Mouse (Mus musculus): ENCODE measurements around the gene Psmd9. TPM values are rescaled to one million over a fixed set of nuclear protein-coding genes. Genes with fewer than 3 reads are reported as not detected.

Psmd9 gene
- polyA plus RNA-seq, 1 experiment from 2014 or later, result 67.6 TPM

DNA sequence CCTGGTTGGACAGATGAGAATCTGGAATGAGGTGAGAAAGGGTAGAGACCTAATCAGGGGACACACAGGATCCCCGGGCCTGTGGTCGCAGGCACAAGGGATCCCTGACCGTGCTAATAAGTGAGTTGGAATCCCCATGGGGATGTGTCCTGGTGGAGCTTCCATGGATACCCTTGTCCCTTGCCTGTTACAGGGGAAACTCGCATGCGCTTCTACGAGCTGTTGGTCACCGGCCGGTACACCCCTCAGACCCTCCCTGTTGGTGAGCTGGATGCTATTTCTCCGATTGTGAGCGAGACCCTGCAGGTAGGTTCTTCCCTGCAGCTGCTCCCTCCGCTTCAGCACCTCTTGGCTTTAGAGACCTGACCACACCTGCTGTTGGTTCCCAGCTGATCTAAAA is 22.9 kb upstream of the Psmd9 start:
- no peak overlapping the region for H3K4me2 ChIP-seq
- H3K36me3 ChIP-seq, result peaks cover 24% of the 10 kb centered on the region
- H3K9ac ChIP-seq, result no peak overlapping the region
- WGBS, result 92% methylated on average over 11 of the region's 11 CpGs
- H3K27me3 ChIP-seq (replicated peaks), result no peaks in the 10 kb centered on the region
- no peaks in the 10 kb centered on the region for H3K9me3 ChIP-seq
- H3K4me1 ChIP-seq, result peaks cover 53% of the 10 kb centered on the region
- no peak for ATAC-seq (ENCODE audit: insufficient read depth, low FRiP score, low read depth)
- no peak overlapping the region for H3K4me3 ChIP-seq (replicated peaks)
- no peak overlapping the region for H3K27ac ChIP-seq

DNA sequence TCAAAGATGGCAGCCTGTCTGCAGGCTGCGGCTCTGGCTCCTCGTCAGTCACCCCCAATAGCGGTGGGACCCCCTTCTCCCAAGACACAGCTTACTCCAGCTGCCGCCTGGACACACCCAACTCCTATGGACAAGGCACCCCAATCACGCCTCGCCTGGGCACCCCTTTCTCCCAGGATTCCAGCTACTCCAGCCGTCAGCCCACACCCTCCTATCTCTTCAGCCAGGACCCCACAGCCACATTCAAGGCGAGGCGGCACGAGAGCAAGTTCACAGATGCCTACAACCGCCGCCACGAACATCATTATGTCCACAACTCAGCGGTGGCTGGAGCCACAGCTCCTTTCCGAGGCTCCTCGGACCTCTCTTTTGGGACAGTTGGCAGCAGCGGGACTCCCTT is 21.6 kb upstream of the Psmd9 start:
- peaks cover 56% of the 10 kb centered on the region for H3K4me1 ChIP-seq

DNA sequence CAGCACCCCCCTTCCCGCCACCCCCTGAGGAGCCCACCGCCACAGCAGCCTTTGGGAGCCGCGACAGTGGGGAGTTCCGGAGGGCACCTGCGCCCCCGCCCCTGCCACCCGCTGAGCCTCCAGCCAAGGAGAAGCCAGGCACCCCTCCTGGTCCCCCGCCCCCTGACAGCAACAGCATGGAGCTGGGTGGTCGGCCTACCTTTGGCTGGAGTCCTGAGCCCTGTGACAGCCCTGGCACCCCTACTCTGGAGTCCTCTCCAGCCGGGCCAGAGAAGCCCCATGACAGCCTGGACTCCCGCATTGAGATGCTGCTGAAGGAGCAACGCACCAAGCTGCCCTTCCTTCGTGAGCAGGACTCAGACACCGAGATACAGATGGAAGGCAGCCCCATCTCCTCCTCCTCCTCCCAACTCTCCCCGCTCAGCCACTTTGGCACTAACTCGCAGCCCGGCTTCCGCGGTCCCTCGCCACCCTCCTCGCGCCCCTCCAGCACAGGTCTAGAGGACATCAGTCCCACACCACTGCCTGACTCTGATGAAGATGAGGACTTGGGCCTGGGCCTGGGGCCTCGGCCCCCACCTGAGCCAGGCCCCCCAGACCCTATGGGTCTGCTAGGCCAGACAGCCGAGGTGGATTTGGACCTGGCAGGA is 21.0 kb upstream of the Psmd9 start:
- H3K9me3 ChIP-seq, result no peaks in the 10 kb centered on the region
- H3K4me1 ChIP-seq, result peaks cover 56% of the 10 kb centered on the region
- H3K36me3 ChIP-seq, result peaks cover 36% of the 10 kb centered on the region
- no peak overlapping the region for H3K4me3 ChIP-seq (replicated peaks)
- no peak for ATAC-seq (ENCODE audit: insufficient read depth, low FRiP score, low read depth)
- H3K9ac ChIP-seq, result no peak overlapping the region
- no peaks in the 10 kb centered on the region for H3K27me3 ChIP-seq (replicated peaks)
- WGBS, result 80% methylated on average over 25 of the region's 25 CpGs
- H3K27ac ChIP-seq, result no peak overlapping the region; the same call in 1 of the 2 replicates
- no peak overlapping the region for H3K4me2 ChIP-seq

More for the DNA sequence above, 21.6 kb upstream of the Psmd9 start:
- no peak for ATAC-seq (ENCODE audit: insufficient read depth, low FRiP score, low read depth)
- Histone ChIP-seq H3K4me3 (replicated peaks) (no peak overlapping the region), H3K4me2 (no peak overlapping the region), H3K36me3 (peaks cover 30% of the 10 kb centered on the region), H3K9ac (no peak overlapping the region), H3K27ac (no peak overlapping the region), H3K27me3 (replicated peaks) (no peaks in the 10 kb centered on the region), H3K9me3 (no peaks in the 10 kb centered on the region)
- WGBS, result 85% methylated on average over 17 of the region's 17 CpGs

DNA sequence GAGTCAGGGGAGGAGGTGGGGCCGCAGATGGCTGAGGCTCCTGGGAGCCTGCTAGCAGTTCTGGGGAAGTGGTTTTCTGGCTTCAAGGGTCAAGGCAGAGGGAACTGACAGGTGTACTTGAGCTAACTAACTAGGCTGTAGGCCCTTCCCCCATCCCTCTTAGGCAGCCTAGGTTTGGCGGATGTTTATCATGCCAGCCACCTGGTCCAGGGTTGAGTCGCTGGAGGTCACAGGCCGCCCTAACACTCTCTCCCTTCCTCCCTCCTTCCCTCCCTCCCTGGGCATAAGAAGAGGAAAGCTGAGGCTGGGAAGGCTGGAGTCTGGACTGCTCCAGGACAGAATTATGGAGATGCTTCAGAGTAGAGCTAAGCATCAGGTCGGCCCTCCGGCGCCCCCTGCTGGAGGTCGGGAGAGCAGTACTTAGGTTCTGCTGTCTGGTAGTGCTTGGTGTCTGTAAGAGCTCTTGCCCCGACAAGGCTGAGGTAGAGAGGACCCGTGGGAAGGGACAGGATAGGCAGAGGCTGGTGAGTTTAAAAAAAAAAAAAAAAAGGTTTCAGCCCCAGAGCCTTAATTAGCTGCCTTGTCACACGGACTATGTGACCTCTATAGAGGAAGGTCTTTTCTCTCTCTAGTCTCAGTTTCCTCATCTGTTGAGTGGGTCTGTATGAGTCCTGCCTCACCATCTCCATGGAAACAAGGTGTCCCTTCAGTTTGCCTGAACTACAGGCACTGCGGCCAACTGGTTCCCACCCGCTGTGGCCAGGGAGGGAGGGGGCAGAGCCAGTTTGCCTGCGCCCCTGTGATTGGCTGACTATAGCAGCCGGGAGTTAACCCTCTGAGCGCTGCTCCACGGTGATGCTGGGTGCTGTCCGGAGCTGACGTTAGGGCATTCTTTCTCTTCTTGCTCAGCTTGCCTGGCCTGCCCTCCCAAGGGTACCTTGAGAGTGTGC is 19.5 kb upstream of the Psmd9 start:
- Histone ChIP-seq H3K4me1 (peaks cover 48% of the 10 kb centered on the region), H3K27ac (peak overlapping the region; percentile 36), H3K4me2 (peak overlapping the region; percentile 55), H3K27me3 (replicated peaks) (no peaks in the 10 kb centered on the region), H3K36me3 (peaks cover 48% of the 10 kb centered on the region), H3K4me3 (replicated peaks) (peak overlapping the region; percentile 33), H3K9ac (no peak overlapping the region), H3K9me3 (no peaks in the 10 kb centered on the region)
- WGBS, result 4% methylated on average over 19 of the region's 19 CpGs
- peak; percentile 80 for ATAC-seq (ENCODE audit: insufficient read depth, low FRiP score, low read depth)

DNA sequence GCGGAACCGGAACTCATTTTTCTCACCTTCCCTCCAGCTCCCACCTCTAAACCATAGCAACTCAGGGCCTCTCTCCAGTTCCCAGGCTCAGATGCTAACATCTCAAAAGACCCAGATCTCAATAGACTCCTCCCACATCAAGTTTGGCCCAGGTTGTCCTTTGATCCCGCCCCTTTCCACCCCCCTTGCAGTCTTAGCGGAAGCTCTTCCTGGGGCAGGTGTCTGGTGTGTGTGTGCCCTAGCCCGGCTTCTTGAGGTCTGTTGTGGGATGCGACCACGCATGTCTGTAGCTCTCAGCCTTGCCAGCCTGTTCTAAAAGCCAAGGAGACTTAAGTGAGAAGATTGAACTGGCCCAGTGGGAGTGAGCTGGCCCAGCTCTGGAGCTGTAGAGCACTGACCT is 18.6 kb upstream of the Psmd9 start:
- H3K9me3 ChIP-seq, result no peaks in the 10 kb centered on the region
- peak overlapping the region; percentile 33 for H3K4me3 ChIP-seq (replicated peaks)
- H3K4me1 ChIP-seq, result peaks cover 39% of the 10 kb centered on the region
- peak overlapping the region; percentile 62 for H3K27ac ChIP-seq
- peaks cover 51% of the 10 kb centered on the region for H3K36me3 ChIP-seq
- peak overlapping the region; percentile 55 for H3K4me2 ChIP-seq
- no peak overlapping the region for H3K9ac ChIP-seq
- ATAC-seq (ENCODE audit: insufficient read depth, low FRiP score, low read depth), result no peak
- 28% methylated on average over 7 of the region's 7 CpGs for WGBS
- no peaks in the 10 kb centered on the region for H3K27me3 ChIP-seq (replicated peaks)

DNA sequence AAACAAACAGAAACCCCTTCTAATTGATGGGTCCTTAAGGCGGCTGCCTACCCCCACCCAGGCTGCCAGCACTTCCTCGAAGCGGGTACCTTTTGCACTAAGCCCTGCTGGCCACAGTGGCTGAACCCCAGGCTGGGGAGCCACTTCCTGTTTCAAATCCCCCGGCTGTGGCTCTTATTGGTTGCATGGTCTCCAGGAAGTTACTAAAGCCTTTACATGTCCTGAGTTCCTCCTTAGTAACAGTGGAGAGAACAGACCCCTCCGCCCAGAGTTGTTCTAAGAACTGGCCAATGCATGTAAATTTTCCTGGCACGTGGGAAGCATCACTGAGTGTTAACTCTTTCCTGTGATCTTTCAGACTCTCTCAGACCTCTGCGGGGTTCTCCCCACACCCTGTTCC is 18.1 kb upstream of the Psmd9 start:
- no peak overlapping the region for H3K9ac ChIP-seq
- peaks cover 53% of the 10 kb centered on the region for H3K36me3 ChIP-seq
- no peak for ATAC-seq (ENCODE audit: insufficient read depth, low FRiP score, low read depth)
- peak overlapping the region; percentile 62 for H3K27ac ChIP-seq
- peak overlapping the region; percentile 33; the same call in 1 of the 2 replicates for H3K4me3 ChIP-seq (replicated peaks)
- peak overlapping the region; percentile 55 for H3K4me2 ChIP-seq
- 20% methylated on average over 7 of the region's 7 CpGs for WGBS
- no peaks in the 10 kb centered on the region for H3K9me3 ChIP-seq
- H3K4me1 ChIP-seq, result peaks cover 36% of the 10 kb centered on the region
- no peaks in the 10 kb centered on the region for H3K27me3 ChIP-seq (replicated peaks)

DNA sequence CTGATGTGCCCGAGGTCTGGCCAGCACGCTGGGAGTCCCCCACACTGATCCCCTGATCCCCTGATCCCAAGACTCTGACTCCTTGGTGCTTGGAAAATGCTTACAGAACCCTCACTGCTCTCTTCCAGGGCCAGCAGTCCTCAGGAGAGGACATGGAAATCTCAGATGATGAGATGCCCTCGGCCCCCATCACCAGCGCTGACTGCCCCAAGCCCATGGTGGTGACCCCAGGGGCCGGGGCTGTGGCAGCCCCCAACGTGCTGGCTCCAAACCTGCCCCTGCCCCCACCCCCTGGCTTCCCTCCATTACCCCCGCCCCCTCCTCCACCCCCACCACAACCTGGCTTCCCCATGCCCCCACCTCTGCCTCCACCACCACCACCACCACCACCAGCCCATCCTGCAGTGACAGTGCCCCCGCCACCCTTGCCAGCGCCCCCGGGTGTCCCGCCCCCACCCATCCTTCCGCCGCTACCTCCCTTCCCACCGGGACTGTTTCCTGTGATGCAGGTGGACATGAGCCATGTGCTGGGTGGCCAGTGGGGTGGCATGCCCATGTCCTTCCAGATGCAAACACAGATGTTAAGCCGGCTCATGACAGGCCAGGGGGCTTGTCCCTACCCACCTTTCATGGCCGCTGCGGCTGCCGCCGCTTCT is 17.4 kb upstream of the Psmd9 start:
- 89% methylated on average over 19 of the region's 19 CpGs for WGBS
- Histone ChIP-seq H3K9ac (no peak overlapping the region), H3K27me3 (replicated peaks) (no peaks in the 10 kb centered on the region), H3K9me3 (no peaks in the 10 kb centered on the region), H3K4me2 (no peak overlapping the region), H3K4me3 (replicated peaks) (no peak overlapping the region), H3K4me1 (peaks cover 33% of the 10 kb centered on the region), H3K27ac (no peak overlapping the region), H3K36me3 (peaks cover 52% of the 10 kb centered on the region)
- ATAC-seq (ENCODE audit: insufficient read depth, low FRiP score, low read depth), result no peak

DNA sequence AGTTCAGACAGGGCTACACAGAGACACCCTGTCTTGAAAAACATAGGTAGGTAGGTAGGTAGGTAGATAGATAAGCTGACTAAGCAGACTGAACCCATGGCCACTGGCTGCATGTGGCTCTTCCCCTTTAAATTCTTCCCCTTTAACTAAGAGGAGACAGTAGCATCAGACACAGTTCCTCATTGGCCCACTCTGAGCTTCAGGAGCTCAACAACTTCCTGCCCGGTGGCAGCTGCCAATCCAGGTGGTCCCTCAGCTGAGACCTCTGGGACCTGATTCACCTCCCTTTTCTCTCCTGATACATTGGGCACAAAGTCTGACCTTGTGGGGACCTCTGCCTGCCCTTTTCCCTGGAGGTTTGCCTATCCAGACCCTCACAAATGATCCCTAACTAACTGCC is 16.3 kb upstream of the Psmd9 start:
- Histone ChIP-seq H3K4me1 (peaks cover 33% of the 10 kb centered on the region), H3K4me2 (no peak overlapping the region), H3K9me3 (no peaks in the 10 kb centered on the region), H3K27ac (no peak overlapping the region), H3K27me3 (replicated peaks) (no peaks in the 10 kb centered on the region), H3K4me3 (replicated peaks) (no peak overlapping the region), H3K36me3 (peaks cover 53% of the 10 kb centered on the region), H3K9ac (no peak overlapping the region)
- 82% methylated on average over 1 of the region's 1 CpGs for WGBS
- ATAC-seq (ENCODE audit: insufficient read depth, low FRiP score, low read depth), result no peak

DNA sequence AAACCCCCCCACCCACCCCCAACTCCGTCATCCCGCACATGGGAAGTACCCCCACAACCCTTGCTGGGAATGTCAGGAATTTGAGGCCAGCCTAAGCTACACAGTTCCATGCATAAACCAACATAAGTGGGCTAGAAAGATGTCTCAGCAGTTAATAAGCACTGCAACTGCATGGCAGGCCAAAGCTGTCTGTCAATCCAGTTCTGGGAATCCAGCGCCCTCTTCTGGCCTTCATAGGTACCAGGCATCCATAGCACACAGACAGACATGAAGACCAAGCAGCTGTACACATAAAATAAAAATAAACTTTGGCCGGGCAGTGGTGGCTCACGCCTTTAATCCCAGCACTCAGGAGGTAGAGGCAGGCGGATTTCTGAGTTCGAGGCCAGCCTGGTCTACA is 13.8 kb upstream of the Psmd9 start:
- Histone ChIP-seq H3K27me3 (replicated peaks) (no peaks in the 10 kb centered on the region), H3K4me2 (no peak overlapping the region), H3K27ac (no peak overlapping the region), H3K9ac (no peak overlapping the region), H3K4me1 (peaks cover 12% of the 10 kb centered on the region), H3K36me3 (peaks cover 67% of the 10 kb centered on the region), H3K9me3 (no peaks in the 10 kb centered on the region), H3K4me3 (replicated peaks) (no peak overlapping the region)
- no peak; the same call in 1 of the 2 replicates for ATAC-seq (ENCODE audit: insufficient read depth, low FRiP score, low read depth)
- 40% methylated on average over 7 of the region's 7 CpGs for WGBS

DNA sequence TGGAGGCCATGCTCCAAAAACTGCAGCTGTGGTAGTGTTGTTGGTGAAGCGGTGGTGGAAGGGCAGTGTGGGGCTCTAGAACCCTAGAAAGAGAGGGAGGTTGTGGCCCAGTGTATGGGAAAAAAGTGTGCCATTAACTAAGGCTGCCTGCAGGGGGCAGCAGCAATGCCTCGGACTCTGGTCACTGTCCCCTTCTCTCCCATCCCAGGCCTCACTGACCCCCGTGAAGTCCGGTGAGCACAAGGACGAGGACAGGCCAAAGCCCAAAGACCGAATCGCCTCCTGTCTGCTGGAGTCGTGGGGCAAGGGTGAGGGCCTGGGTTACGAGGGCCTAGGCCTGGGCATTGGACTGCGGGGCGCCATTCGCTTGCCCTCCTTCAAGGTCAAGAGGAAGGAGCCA is 12.4 kb upstream of the Psmd9 start:
- Histone ChIP-seq H3K9ac (no peak overlapping the region), H3K27ac (no peak overlapping the region), H3K9me3 (no peaks in the 10 kb centered on the region), H3K4me1 (0 out of 2 replicates have a peak, but pooled peaks cover 3% of the 10 kb centered on the region), H3K4me2 (no peak overlapping the region), H3K27me3 (replicated peaks) (no peaks in the 10 kb centered on the region), H3K36me3 (peaks cover 81% of the 10 kb centered on the region), H3K4me3 (replicated peaks) (no peak overlapping the region)
- no peak for ATAC-seq (ENCODE audit: insufficient read depth, low FRiP score, low read depth)
- 89% methylated on average over 12 of the region's 12 CpGs for WGBS

DNA sequence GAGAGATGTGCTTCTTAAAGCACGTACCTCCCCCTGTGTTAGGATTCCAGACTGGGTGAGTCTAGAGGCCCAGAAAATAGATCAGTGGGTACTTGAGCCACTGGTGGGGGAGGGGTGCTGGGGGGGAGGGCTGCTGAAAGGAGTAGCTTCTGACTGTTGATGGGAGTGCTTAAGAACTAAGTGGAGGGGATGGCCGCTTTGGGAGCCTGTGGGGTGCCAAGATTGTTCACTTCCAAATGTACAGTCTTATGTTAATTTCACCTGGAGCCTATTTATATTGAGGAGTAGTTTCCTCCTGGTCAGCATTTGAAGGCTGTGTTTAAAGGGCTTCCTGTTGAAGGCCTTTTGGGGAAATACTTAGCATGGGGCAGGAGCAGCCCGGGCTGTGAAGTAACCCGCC is 11.2 kb upstream of the Psmd9 start:
- H3K36me3 ChIP-seq, result peaks cover 80% of the 10 kb centered on the region
- H3K4me3 ChIP-seq (replicated peaks), result no peak overlapping the region
- H3K27me3 ChIP-seq (replicated peaks), result no peaks in the 10 kb centered on the region
- no peaks in the 10 kb centered on the region for H3K4me1 ChIP-seq
- no peak overlapping the region for H3K27ac ChIP-seq
- no peak overlapping the region for H3K9ac ChIP-seq
- no peak for ATAC-seq (ENCODE audit: insufficient read depth, low FRiP score, low read depth)
- 89% methylated on average over 4 of the region's 4 CpGs for WGBS
- no peaks in the 10 kb centered on the region for H3K9me3 ChIP-seq
- no peak overlapping the region for H3K4me2 ChIP-seq

DNA sequence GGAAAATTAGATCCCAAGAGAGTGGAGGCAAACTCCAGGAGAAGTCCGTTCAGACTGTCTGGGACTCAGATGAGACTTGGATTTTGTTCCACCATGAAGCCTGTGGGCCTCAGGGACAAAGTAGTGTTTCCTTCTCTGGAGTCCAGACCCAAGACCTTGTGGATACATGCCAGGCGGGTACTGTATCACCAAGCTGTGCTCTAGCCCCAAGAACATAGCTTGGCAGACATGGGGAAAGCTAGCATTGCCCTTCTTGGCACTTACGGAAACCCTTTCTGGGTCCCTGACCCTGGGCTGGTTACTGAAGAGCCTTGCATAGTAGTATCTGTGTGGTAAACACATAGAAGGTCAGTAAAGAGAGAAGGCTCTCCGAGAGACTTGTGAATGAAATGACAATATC is 9.8 kb upstream of the Psmd9 start:
- ATAC-seq (ENCODE audit: insufficient read depth, low FRiP score, low read depth), result no peak
- WGBS, result 91% methylated on average over 4 of the region's 4 CpGs
- Histone ChIP-seq H3K4me2 (no peak overlapping the region), H3K4me3 (replicated peaks) (no peak overlapping the region), H3K27ac (no peak overlapping the region), H3K27me3 (replicated peaks) (no peaks in the 10 kb centered on the region), H3K9me3 (no peaks in the 10 kb centered on the region), H3K36me3 (peaks cover 84% of the 10 kb centered on the region), H3K4me1 (no peaks in the 10 kb centered on the region), H3K9ac (no peak overlapping the region)
